In the genomic region with DNA sequence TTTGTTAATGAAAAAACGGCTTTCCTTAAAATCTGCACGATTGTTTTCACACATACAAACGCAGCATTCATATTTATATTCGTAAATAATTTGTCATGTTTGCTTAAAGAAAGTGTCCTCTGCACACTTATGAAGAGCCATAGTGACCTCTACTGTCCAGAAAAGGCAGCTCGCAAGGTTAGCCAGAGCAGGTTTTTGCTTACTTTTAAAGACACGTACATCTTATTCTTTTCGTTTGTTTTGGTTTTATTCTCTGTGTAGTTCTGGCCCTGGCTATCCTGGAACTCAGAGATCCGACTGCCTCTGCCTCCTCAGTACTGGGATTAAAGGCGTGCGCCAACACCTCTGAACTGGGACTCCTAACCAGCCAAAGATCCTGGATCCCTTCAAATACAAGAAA, we compare ENCODE assay signal across 8 mouse cellular contexts. TPM values are rescaled to one million over a fixed set of nuclear protein-coding genes. Genes with fewer than 3 reads are reported as not detected.
A peak's percentile ranks its signal among the peaks of the same experiment; 100 is the strongest.
DNase-seq lines count a peak whose midpoint lies in the region; ATAC-seq lines count a peak whose summit lies in the region.

No protein-coding gene starts in this region.

- H3K4me1 ChIP-seq in forebrain, embryonic 16.5 days (replicated peaks; ENCODE audit: control insufficient read depth, insufficient read depth, low read length), result peaks cover 9% of the 10 kb centered on the region

- no peaks in the 10 kb centered on the region for H3K9me3 ChIP-seq in forebrain, embryonic 16.5 days (ENCODE audit: control insufficient read depth, low read length)

- no peak for ATAC-seq in forebrain, embryonic 16.5 days

- 0 out of 2 replicates have a peak, but pooled peaks cover 3% of the 10 kb centered on the region for H3K36me3 ChIP-seq in forebrain, embryonic 16.5 days (ENCODE audit: control insufficient read depth, insufficient read depth)

- no peak overlapping the region for H3K4me3 ChIP-seq in forebrain, embryonic 16.5 days (replicated peaks; ENCODE audit: low read length)

- no peak overlapping the region for H3K27ac ChIP-seq in forebrain, embryonic 16.5 days (ENCODE audit: low read length)

- WGBS in forebrain, embryonic 16.5 days, result 34% methylated on average over 10 of the region's 10 CpGs

- no peak overlapping the region for H3K4me2 ChIP-seq in forebrain, embryonic 16.5 days (ENCODE audit: low read length)

- H3K27me3 ChIP-seq in forebrain, embryonic 16.5 days (replicated peaks; ENCODE audit: control insufficient read depth, insufficient read depth, low read length), result no peaks in the 10 kb centered on the region

- H3K9ac ChIP-seq in forebrain, embryonic 16.5 days (replicated peaks; ENCODE audit: low read depth, low read length), result no peak overlapping the region

- DNase-seq in cerebellum, adult 18-20 months, result peak; percentile 24 to 33
- no peak for DNase-seq in cerebellum, adult 9-11 months
- peak; percentile 52 for DNase-seq in testis, postnatal 10 days (ENCODE audit: low spot score)
- no peak for DNase-seq in testis, postnatal 14 days (ENCODE audit: low spot score)
- peak; percentile 17 for DNase-seq in embryo, embryonic 11.5 days (ENCODE audit: low read depth, low spot score)
- DNase-seq in kidney, postnatal 4 days, result peak; percentile 55 to 63
- DNase-seq in lung, postnatal 10 days, result peak; percentile 56

RNA-seq across cellular contexts. Expression of a gene that starts 1.6 kb away (rescaled TPM):
- polyA plus RNA-seq in forebrain, embryonic 16.5 days (2015; fragmentation: Nextera tagmentation; extraction: Ambion mirVana), result 112 and 123 TPM in 2 replicates

RNA-seq across cellular contexts. Expression of a gene that starts 4.1 kb away (rescaled TPM):
- polyA plus RNA-seq in forebrain, embryonic 16.5 days (2015; fragmentation: Nextera tagmentation; extraction: Ambion mirVana), result 0.09 TPM in 1 of 2 replicates, not detected in the other

RNA-seq across cellular contexts. Expression of a gene that starts 27.9 kb away (rescaled TPM):
- polyA plus RNA-seq in forebrain, embryonic 16.5 days (2015; fragmentation: Nextera tagmentation; extraction: Ambion mirVana), result 0.10 TPM in 1 of 2 replicates, not detected in the other

RNA-seq across cellular contexts. Expression of a gene that starts 46.2 kb away (rescaled TPM):
- polyA plus RNA-seq in forebrain, embryonic 16.5 days (2015; fragmentation: Nextera tagmentation; extraction: Ambion mirVana), result 0.11 TPM in 1 of 2 replicates, not detected in the other

Comparison
In these comparisons a context has a peak if more than half of its experiments do, and no peak if none do; other contexts are left out.
1. DNase-seq: peak in cerebellum, adult 18-20 months (2 of 2), testis, postnatal 10 days (single experiment), embryo, embryonic 11.5 days (single experiment), kidney, postnatal 4 days (2 of 2) and lung, postnatal 10 days (single experiment); none in cerebellum, adult 9-11 months (single experiment) and testis, postnatal 14 days (single experiment).